Mouse (Mus musculus) cerebellum, adult 9-11 months (tissue): Measurements from ENCODE around the gene Derl3.
A peak's percentile ranks its signal among the peaks of the same experiment; 100 is the strongest.
"Not testable (repeated sequence)": the region's sequence is repeated elsewhere in the genome, so short reads cannot be mapped to it uniquely, and the experiment has no call there.

Experiments
- DNase-seq: peaks from one replicate; pipeline ENCODE4 v3.0.0; 2022

Derl3 gene

GRCm38 (mm10) chr10:75873543-75874170 lies 19.6 kb upstream of the Derl3 start:
- peak; percentile 79 for DNase-seq

- no peak for DNase-seq
Observed at GRCm38 (mm10) chr10:75878836-75879235, 14.4 kb upstream of the Derl3 start.

DNA sequence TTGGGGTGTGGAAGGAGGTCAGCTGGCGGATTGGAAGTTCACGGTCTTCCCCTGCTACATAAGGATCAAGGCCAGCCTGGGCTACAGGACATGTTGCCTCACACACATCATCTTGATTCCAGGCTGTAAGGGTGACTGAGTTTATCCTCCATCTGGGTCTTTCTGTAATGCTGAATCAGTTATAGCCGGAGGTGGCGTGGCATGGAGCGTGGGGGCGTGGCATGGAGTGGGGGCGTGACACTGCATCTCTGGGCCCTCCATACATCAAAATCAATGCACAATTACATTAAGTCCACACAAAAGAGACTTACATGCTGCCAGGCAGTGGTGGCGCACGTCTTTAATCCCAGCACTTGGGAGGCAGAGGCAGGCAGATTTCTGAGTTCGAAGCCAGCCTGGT lies 12.9 kb upstream of the Derl3 start:
- DNase-seq: no peak

- DNase-seq: no peak
Observed at GRCm38 (mm10) chr10:75880771-75881577, 12.2 kb upstream of the Derl3 start.

GRCm38 (mm10) chr10:75881578-75882432 lies 11.4 kb upstream of the Derl3 start:
- no peak for DNase-seq

DNA sequence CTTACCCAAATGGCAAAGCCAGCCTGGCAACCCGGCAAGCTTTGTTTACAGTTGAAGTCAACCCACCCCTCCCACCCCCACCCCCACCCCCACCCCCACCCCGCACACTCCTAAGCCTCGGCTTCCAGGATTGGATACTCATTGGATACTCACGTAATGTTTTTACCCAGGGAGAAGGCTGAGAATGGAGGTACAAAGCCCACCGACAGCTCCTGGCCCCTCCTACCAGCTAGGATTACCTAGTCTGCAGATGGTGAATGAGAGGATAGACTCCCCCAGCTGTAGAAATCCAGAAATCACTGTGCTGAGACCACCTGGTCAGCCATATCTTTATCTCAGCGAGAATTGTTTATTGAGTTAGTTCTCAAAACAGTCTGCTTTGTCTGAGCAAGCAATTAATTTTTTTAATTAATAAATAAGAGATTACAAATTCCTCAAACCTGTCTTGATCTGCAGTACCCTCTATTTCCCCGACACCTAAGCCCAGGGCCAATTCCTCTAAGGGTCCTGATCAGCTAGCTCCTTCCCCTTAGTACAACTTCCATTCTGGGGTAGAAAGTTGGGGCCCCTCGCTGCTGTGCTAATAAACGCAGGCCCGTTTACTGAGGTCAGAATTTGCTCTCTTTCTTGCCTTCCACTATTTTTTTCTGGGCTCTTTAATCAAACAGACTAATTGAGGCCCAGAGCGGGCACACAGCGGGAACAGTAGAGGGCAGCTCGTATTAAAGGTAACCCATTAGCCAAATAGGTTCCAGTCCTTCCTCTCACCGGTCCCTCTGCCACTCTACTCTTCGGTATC lies 10.6 kb upstream of the Derl3 start:
- DNase-seq: no peak

DNA sequence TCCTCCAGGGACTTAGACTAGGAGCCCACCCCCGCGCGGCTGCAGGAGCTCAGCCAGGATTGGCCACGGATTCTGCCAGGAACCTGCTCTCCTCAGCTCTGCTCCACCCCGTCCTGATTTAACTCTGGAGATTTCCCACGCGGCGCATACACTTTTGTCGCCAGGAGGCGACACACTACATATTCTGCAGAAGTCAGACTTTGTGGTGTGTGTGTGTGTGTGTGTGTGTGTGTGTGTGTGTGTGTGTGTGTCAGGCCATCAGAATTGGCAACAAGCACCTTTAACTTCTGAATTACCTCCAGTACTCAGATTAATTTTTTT lies 10.0 kb upstream of the Derl3 start:
- peak; percentile 83 for DNase-seq

- DNase-seq: no peak
Observed at GRCm38 (mm10) chr10:75884742-75885141, 8.5 kb upstream of the Derl3 start.

DNA sequence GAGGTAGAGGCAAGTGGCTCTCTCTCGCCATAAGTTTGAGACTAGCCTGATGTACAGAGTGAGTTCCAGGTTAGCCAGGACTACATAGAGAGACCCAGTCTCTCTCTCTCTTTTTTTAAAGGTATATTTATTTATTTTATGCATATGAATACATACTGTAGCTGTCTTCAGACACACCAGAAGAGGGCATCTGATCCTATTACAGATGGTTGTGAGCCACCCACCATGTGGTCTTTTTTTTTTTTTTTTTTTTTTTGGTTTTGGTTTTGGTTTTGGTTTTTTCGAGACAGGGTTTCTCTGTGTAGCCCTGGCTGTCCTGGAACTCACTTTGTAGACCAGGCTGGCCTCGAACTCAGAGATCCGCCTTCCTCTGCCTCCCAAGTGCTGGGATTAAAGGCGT lies 5.7 kb upstream of the Derl3 start:
- not testable (repeated sequence) for DNase-seq

DNA sequence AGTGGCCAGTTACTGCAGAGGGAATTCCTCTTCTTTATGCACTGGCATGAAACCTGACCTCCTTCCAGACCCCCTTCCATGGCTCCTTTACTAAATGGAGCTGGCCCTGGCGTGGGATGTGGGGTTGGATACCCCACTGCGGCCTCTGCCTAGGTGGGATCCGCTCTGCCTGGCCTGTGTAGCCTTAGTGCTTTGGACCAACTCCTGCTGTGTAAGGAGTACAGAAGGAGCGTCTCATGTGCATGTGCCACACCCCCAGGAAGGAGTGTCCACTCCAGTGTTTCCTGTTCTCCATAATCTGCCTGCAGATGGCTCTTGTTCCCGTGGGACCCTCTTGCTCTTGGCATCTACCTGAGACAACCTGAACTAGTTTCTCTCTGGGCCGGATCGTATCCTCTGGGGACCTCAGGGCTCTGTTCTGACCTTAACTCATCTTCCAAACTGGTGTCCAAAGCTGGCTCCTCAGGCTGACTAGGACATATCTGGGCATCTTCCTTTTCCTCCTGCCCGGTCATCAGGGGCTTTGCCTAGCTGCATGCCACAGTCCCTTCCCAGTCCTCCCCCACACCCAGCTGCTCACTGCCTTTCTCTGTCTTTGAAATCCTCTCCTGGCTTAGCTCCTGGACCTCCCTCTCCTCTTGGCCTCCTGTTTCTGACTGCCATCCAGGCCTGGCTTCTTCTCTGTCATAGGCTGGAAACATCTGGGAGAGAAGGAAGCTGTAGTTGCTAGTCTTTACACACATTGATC lies 3.6 kb upstream of the Derl3 start:
- DNase-seq: no peak

GRCm38 (mm10) chr10:75894601-75895000 lies 1.4 kb downstream of the Derl3 start:
- DNase-seq: no peak

GRCm38 (mm10) chr10:75895730-75896129 lies 2.5 kb downstream of the Derl3 start:
- DNase-seq: no peak

DNA sequence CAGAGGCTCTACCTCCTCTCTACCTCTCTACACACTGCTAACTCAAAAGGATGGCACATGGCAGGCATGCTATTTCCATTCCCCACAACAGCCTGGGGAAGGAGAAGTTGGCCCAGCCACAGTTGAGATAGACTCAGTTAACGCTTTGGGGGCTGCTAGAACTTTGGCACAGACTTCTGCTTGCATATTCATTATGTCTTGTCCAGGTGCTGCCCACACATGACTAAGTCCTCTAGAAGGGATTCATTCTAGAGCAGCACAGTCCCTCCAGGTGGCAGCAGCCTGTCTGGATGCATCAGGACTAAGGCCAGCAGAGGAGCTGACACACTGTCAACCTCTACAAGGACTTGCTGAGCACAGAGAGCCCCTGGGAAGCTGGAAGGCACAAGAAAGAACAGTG lies 3.0 kb downstream of the Derl3 start:
- DNase-seq: no peak

- peak; percentile 71 for DNase-seq
Observed at GRCm38 (mm10) chr10:75897373-75897772, 4.2 kb downstream of the Derl3 start.

DNA sequence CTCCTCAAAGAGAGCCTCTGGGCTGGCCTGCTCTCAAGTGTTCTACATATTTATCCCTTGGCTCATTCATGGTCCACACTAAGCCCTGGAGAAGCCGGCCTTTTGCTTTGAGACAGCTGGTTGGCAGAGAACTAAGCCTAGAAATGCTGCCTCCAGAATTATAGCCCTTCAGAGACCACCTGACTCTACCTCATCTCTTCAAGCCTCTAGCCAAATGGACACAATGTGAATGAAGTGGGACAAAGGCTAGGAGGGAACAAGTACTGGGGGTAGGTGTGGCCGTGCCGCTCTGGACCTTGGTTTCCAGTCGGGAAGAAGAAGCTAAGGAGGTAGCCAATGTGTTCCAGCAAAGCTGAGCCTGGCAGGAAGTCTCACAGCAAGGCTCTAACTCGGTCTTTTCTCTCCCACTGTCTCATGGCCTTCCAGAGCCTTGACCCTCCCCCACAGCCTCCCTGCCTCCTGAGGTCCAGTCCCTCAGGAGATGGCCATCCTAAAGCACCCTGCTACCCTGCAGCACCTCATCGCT lies 4.9 kb downstream of the Derl3 start:
- DNase-seq: no peak

GRCm38 (mm10) chr10:75898846-75899245 lies 5.6 kb downstream of the Derl3 start:
- no peak for DNase-seq

DNA sequence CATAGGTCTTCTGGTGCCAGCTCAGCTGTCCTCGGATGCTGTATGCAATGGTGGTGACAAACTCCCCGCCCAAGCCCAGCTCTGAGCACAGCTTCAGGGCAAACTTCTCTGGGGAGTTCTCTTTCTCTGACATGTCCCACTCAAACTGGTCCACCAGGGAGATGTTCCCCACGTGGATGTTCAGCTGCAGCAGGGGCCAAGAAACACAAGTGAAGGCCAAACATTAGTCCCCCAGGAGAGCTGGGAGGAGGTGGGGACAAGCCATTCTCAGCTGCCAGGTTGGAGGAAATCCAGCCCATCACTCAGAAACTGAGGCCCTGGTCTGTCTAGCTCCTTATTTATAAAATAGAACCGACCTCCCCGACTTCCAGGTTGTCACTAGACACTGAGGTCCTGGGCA lies 11.2 kb downstream of the Derl3 start:
- no peak for DNase-seq

- no peak for DNase-seq
Observed at GRCm38 (mm10) chr10:75906882-75907281, 13.7 kb downstream of the Derl3 start.

DNA sequence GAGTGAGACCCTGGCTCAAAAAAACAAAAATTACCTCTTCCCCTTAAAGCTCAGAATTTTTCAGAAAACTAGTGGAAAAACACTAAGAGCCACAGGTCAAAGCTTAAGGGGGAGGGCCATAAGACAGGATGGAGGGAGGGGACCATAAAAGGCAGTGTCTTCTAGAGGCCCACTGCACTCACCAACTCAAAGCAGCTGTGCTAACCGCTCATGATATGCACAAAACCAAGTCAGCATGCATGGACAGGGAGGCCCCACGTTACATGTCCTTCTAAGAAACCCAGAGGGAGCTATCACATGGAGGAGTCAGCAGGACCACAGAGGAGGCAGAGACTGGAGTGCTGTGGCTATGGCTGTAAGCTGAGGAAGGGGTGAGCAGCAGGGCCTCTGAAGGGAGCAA lies 17.5 kb downstream of the Derl3 start:
- no peak for DNase-seq

DNA sequence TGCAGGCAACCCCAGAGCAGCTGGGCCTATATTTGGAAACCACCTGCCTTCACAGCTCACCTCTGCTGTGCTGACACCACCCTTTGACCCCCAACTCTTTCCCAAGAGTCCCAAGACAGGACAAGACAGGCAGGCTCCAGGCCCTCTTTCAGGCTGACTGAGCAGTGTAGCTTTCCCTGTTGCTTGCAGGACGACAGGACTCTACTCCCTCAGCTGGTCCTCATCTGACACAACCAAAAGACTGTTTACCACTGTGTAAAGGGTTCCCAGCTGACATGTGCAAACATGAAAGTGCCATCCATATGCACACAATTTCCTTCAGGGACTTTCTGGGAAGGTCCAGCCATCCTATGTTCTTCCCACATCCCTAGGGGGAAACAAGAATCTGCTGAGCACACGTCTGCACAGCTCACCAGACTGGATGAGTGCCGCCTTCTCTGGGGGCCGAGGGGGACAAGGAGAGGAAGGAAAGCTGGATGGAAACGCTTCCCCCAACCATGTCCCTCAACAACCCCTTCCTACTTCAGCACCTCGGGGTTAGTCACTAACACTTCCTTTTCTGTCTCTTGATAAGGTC lies 19.9 kb downstream of the Derl3 start:
- DNase-seq: no peak

GRCm38 (mm10) chr10:75915557-75915956 lies 22.3 kb downstream of the Derl3 start:
- DNase-seq: no peak

DNA sequence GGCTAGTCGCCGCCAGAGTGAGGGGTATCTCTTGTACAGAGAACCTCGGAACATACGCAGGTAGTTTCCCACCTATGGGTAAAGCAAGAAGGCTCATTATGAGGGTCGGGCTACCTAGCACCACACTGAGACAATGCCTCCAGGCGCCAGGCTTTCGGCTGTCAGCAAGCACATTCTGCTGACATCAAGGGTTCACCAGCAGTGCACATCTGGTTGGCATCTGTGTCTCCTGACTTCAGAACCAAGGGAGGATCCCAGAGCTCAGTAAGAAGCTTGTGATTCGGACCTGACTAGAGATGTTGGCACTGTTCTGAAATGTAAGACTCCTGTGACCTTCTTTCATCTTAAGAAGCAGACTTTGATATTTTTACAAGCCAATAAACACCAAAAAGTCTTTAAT lies 23.6 kb downstream of the Derl3 start:
- DNase-seq: no peak
